In the genomic region with DNA sequence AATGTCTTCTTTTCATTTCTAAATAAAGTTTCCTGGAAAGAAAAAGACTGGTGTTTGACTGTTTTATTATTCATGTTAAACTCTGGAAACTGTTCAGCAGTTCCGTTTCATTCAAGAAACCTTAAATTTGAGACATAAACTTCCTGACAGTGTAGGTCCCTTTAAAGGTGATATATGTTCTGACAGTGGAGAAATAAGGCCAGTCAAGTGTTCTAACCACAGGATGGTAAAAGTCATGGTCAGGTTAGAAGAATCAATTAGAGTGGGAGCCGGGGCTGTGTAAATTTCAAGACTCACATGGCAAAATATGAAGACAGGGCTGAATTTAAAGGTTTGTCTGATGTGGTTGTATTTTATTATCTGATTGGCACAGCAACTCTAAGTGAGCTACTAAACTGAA, we compare ENCODE assay signal across 17 mouse cellular contexts.
"Had no signal": no experiment of that assay in that cellular context is flagged by ENCODE, and none has a peak within 500 bp of the region (broad histone marks: within the 10 kb centered on the region; RNA-seq: fewer than 3 reads in every experiment).

No protein-coding gene starts in this region.

- H3K4me2 ChIP-seq: lung, embryonic 15.5 days; midbrain, embryonic 12.5 days; neural tube, embryonic 12.5 days; stomach, embryonic 15.5 days had no signal

- H3K27me3 ChIP-seq: lung, embryonic 15.5 days; megakaryocyte, embryonic 14.5 days; midbrain, embryonic 12.5 days; neural tube, embryonic 12.5 days; stomach, embryonic 15.5 days had no signal

- H3K36me3 ChIP-seq: lung, embryonic 15.5 days; midbrain, embryonic 12.5 days; neural tube, embryonic 12.5 days; stomach, embryonic 15.5 days had no signal

- H3K4me1 ChIP-seq: lung, embryonic 15.5 days; megakaryocyte, embryonic 14.5 days; midbrain, embryonic 12.5 days; neural tube, embryonic 12.5 days; stomach, embryonic 15.5 days had no signal

- H3K9ac ChIP-seq: liver, postnatal 0 days; lung, embryonic 15.5 days; midbrain, embryonic 12.5 days; neural tube, embryonic 12.5 days; stomach, embryonic 15.5 days had no signal

- H3K27ac ChIP-seq: lung, embryonic 15.5 days; macrophage; midbrain, embryonic 12.5 days; neural tube, embryonic 12.5 days; stomach, embryonic 15.5 days; stomach, postnatal 0 days had no signal

- H3K4me3 ChIP-seq: lung, embryonic 15.5 days; megakaryocyte, embryonic 14.5 days; midbrain, embryonic 12.5 days; neural tube, embryonic 12.5 days; stomach, embryonic 15.5 days had no signal

- H3K9me3 ChIP-seq: lung, embryonic 15.5 days; megakaryocyte, embryonic 14.5 days; midbrain, embryonic 12.5 days; neural tube, embryonic 12.5 days; stomach, embryonic 15.5 days had no signal

- DNase-seq: liver, postnatal 0 days; lung, adult 2 months; lung, postnatal 14 days; lung, postnatal 36 days; midbrain, embryonic 14.5 days; right cerebral cortex, postnatal 14 days; thymus, adult 2 months; thymus, postnatal 25 days; thymus, postnatal 4 days had no signal

- ATAC-seq: liver, postnatal 0 days; lung, postnatal 0 days had no signal
